In genomic region chr2:179584672-179585071, GRCm38 (mm10) we compare ENCODE assay signal across 17 mouse cellular contexts.
"Had no signal": no experiment of that assay in that cellular context is flagged by ENCODE, and none has a peak within 500 bp of the region (broad histone marks: within the 10 kb centered on the region; RNA-seq: fewer than 3 reads in every experiment).

No protein-coding gene starts in this region.

- H3K9ac ChIP-seq: lung, embryonic 14.5 days; midbrain, embryonic 12.5 days; midbrain, embryonic 15.5 days; neural tube, embryonic 13.5 days; neural tube, embryonic 15.5 days had no signal

- DNase-seq: lung, adult 18-20 months; lung, embryonic 14.5 days; lung, postnatal 10 days; lung, postnatal 4 days; retina, postnatal 1 day; right cerebral cortex, adult 18-20 months; right cerebral cortex, postnatal 25 days; right cerebral cortex, postnatal 4 days; spleen, adult 18-20 months; thymus, adult 18-20 months; thymus, postnatal 14 days; thymus, postnatal 36 days had no signal

- H3K27ac ChIP-seq: midbrain, embryonic 12.5 days; midbrain, embryonic 15.5 days; neural tube, embryonic 13.5 days; neural tube, embryonic 15.5 days had no signal

- H3K36me3 ChIP-seq: midbrain, embryonic 12.5 days; midbrain, embryonic 15.5 days; neural tube, embryonic 13.5 days; neural tube, embryonic 15.5 days had no signal

- H3K4me3 ChIP-seq: midbrain, embryonic 12.5 days; midbrain, embryonic 15.5 days; myocyte; neural tube, embryonic 13.5 days; neural tube, embryonic 15.5 days had no signal

- H3K4me2 ChIP-seq: lung, embryonic 14.5 days; midbrain, embryonic 12.5 days; midbrain, embryonic 15.5 days; neural tube, embryonic 13.5 days; neural tube, embryonic 15.5 days had no signal

- H3K27me3 ChIP-seq: midbrain, embryonic 15.5 days; neural tube, embryonic 13.5 days; neural tube, embryonic 15.5 days had no signal

- H3K9me3 ChIP-seq: midbrain, embryonic 12.5 days; midbrain, embryonic 15.5 days; neural tube, embryonic 13.5 days; neural tube, embryonic 15.5 days had no signal

- ATAC-seq: midbrain, embryonic 15.5 days had no signal
